Mouse (Mus musculus): ENCODE results near the gene Zfp541.
A peak's percentile ranks its signal among the peaks of the same experiment; 100 is the strongest.

Gene Zfp541

GRCm38 (mm10) chr7:16087587-16087986 is 26.0 kb downstream of the Zfp541 start:
- DNase-seq, result peak; percentile 41

DNA sequence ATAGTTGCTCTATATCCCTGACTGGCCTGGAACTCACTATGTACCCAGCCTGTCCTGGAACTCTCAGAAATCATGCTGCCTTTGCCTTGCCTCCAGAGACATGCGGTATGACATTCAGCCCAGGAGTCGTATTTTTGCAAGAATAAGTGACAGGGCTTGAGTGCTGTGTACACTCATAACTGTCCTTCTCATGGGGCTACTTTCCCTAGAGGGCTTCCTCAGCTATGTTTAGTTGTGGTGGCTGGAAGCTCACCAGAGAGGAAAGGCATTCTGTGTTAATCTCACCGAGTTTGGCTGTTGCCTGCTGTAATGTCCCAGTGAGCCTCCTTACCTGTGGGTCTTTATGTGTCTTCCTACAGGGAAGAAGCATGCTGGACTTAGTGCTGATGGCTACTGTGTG is 33.0 kb downstream of the Zfp541 start:
- DNase-seq, result no peak

GRCm38 (mm10) chr7:16098021-16099017 is 36.7 kb downstream of the Zfp541 start, which contains the start of gene Napa:
Gene Napa, plus strand, starts transcription at chr7:16098458.
- peak; percentile 97 for DNase-seq

- DNase-seq, result no peak
Observed at GRCm38 (mm10) chr7:16099901-16100300, 38.3 kb downstream of the Zfp541 start.

DNA sequence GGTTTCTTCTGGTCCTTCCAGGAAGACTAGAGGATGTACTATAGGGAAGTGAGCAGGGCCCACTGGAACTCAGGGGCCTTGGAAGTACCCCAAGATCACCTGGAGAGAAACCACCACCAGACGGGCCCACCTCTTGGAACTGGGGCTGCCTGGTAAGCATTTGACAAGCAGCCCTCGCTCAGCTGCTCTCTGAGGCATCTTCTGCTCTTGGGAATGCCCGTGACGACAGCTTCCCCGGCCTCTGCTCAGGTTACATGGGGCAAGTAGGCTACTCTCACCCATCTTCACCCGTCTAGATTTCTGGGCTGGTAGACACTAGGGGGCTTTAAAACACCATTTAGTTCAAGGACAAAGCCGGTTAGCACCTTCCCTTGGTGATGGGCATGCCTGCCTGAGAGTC is 39.5 kb downstream of the Zfp541 start:
- no peak for DNase-seq

GRCm38 (mm10) chr7:16101726-16102475 is 40.3 kb downstream of the Zfp541 start:
- no peak for DNase-seq

DNA sequence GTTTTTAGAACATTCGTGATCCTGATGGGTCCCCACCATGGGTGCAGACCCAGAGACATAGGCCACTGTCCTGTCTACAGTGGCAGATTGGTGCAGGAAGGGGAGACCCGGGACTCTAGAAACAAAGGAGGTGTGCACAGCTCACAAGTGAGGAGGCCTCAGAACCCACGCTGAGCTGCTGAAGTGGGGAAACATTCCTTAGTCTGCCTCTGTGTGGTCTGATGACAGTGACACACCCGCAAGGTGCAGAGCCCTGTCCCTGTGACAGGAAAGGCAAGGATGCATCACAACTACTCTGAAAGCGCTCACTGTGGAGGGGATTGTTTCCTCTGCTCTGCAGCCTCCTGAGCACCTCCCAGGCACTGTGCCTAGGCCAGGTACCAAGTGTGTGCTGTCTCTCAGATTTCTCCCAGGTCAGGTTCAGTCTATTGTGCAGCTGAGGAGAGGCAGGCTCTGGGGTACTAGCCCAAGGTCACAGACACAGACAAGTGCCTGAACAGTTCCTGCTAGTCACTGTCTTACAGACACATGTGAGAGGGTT is 41.1 kb downstream of the Zfp541 start:
- DNase-seq, result no peak

GRCm38 (mm10) chr7:16103760-16104159 is 42.1 kb downstream of the Zfp541 start:
- peak; percentile 88 for DNase-seq

DNA sequence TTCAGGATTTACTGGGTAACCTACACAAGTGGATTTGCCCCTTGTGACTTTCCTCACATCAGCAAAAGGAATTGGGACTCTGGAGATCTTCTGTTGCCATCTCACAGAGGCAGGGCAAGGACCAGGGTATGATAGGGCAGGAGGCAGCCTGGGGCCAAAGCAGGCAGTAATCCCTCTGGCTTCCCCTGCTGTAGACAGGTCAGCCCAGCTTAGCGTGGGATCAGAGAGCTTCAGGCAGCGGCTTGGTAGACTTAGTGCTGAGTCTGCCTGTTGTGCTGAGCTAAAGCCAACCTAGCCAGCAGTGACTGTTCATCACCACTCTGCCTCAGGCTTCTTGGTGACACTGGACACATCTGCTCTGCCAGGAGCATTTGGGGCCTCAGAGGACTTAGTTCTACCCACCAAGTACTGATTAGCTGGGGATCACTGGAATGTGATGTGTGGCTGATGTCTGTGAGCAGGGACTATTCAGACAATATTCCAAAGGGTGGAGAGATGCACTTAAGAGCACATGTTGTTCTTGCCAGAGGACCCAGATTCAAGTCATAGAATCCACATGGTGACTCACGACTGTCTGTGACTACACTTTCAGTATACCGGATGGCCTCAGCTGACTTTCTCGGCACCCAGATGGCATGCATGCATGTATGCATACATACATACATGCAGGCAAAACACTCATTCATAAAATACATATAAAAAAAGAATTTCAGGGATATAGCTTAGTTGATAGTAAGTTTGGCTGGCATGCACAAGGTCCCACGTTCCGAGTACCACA is 43.2 kb downstream of the Zfp541 start:
- DNase-seq, result no peak

DNA sequence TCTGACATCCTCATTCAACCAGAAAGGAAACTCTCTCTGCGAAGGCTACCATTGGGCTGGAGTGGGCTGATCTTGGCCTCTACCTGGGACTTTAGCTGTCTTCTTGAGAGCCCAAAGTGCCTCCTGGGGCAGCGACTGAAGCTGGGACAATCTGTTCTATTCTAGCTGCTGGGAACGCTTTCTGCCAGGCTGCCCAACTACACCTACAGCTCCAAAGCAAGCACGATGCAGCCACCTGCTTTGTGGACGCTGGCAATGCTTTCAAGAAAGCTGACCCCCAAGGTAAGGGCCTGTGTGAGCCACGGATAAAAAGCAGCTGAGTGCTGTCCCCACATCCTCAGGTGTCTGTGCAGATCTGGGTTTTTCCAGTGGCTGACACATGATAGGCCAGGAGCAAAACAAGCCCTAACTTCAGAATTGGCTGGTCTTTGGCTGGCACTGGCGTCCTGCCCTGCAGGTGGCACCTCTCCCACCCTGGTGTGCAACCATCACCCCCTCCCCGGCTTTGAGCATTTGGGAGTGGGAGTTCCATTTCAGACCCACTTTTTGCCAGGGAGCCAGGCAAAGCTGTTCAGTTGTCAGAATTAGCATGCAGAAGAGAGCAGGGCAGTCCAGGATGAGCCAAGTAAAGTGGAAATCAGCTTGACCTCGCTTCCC is 47.4 kb downstream of the Zfp541 start:
- DNase-seq, result no peak

GRCm38 (mm10) chr7:16110158-16110557 is 48.5 kb downstream of the Zfp541 start:
- no peak for DNase-seq

DNA sequence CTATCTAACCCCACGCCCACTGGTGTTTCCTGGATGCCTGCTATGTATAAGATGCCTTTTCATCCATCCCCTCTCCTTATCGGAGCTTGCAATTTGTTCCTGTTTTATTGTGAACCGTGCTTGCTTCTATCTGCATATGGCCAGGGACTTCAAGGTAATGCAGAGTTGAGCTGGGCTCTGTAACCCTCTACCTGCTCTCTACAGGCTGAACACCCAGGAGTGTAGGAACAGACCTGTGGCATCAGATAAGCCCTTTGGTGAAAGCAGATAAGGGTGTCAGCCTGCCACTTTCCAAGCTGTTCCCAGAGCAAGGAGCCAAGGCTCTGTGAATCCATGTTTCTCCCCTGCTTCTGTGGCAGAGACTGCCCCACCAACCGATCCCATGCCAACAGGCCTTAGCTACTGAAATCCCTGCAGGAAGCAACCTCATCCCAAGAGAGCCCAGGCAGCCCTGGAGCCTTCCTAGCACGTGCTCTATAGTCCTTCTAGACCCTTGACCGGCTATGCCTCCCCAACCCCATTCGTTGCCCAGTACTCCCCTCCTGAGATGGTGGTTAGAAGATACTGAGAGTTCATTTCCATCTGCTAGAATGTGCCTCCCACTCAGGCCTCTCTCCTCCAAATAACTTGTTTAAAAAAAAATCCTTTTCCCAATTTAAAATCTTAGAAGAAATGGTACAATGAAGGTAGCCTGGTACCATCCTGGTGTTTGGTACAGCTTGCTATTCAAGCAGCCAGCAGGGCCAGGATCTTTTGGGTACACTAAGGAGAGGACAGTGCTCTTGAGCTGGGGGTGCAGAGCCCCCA is 49.9 kb downstream of the Zfp541 start:
- DNase-seq, result no peak

- DNase-seq, result no peak
Observed at GRCm38 (mm10) chr7:16116418-16116817, 54.8 kb downstream of the Zfp541 start.

DNA sequence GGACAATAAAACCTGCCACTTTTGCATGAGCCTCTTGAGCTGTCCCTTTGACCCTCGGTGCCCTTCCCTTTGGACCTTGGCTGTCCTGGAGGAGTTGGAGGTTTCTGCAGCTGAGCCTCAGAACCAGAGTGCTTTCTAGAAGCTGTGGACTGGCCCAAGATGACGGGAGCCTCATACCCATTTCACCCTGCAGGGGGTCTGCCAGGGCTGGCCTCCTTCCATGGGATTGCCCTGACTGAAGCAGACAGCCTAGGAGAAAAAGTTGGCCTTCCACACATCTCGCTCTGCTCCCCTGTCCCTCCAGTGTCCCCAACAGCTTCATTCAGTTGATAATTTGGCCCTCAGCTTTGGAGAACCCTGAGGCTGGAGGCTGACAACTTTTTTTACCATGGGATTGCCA is 55.5 kb downstream of the Zfp541 start:
- peak; percentile 64 for DNase-seq

GRCm38 (mm10) chr7:16119569-16120261 is 58.1 kb downstream of the Zfp541 start, which contains the start of gene Kptn:
Gene Kptn, plus strand, starts transcription at chr7:16119895.
- peak; percentile 96 for DNase-seq

DNA sequence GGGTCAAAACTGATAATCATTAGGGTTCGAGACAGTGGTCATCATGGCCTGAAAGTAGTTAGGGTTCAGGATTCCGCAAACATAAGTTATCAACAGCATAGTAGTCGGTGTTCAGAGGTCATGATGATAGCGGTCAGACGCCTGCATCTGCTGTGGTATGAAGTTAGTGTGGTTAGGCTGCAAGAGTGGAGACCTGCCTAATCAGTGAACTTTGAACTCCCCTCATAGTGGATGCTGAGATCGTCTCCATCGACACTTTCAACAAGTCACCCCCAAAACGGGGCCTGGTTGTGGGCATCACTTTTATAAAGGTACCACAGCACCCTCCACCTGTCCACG is 58.6 kb downstream of the Zfp541 start:
- DNase-seq, result no peak

- no peak for DNase-seq
Observed at GRCm38 (mm10) chr7:16125829-16126228, 64.2 kb downstream of the Zfp541 start.

- DNase-seq, result peak; percentile 93
Observed at GRCm38 (mm10) chr7:16128344-16128743, 66.7 kb downstream of the Zfp541 start.

DNA sequence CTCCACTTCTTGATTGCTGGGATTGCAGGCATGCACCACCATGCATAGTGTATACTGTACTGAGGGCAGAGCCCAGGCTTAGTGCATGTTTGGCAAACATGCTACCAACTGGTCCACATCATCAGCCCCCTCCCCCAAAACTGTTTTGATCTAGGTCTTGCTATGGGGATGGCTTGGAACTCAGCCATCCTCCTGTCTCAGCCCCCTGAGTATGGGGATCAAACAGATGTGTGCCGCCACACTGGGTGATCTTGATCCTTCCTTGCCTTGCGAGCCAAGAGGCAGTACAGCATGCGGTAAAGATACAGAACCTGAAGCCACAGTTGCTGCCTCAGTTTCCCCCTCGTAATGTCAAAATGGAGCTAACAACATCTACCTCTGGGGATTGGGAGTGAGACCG is 67.3 kb downstream of the Zfp541 start:
- DNase-seq, result no peak

DNA sequence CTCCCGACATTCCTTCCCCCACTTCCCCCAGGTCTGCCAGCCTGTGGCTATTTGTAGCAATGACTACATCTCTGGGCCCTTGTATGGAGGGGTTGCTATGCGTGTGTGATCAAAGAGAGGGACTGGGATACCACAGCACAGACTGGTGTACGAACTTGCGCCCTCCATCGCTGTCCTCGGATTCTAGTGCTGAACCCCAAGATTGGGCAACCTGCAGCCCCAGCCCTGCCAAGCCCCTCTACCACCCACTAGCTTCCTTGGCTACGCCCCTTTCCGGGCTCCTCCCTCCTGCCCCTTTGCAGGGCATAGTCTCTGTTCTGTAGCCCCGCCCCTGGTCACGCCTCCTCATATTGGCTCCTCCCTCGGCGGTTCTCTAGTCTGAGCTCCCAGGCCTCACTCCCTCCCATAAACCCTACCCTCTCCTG is 67.8 kb downstream of the Zfp541 start, which contains the start of gene Slc8a2:
TSS of gene Slc8a2 (plus strand) at position 406 of the 425 bp plus-strand sequence.
- peak; percentile 97 for DNase-seq
